Mouse (Mus musculus) stomach, embryonic 16.5 days (tissue): ENCODE results near the gene Gm28051. TPM values are rescaled to one million over a fixed set of nuclear protein-coding genes. Genes with fewer than 3 reads are reported as not detected.
A peak's percentile ranks its signal among the peaks of the same experiment; 100 is the strongest.

Experiments used
- ATAC-seq: fragments of 200-750 bp; cut with Nextera tagmentation; 2 replicates; pipeline ENCODE4 v1.8.0; 2017; ENCODE audit warnings: moderate number of reproducible peaks, moderate TSS enrichment; ENCODE audit not compliant: insufficient read depth, low FRiP score
- H3K27ac ChIP-seq: fragments of 300-500 bp; sonication (generic); 2 replicates; pipeline ENCODE4 v1.5.1; 2014; ENCODE audit warnings: low read length
- H3K27me3 ChIP-seq: fragments of 300-500 bp; sonication (generic); 2 replicates; pipeline ENCODE4 v1.6.1; 2014; ENCODE audit warnings: low read length, control low read depth, mixed read lengths; ENCODE audit not compliant: control insufficient read depth, insufficient read depth
- H3K36me3 ChIP-seq: fragments of 300-500 bp; sonication (generic); 2 replicates; pipeline ENCODE4 v1.6.1; 2014; ENCODE audit warnings: low read length; ENCODE audit not compliant: control insufficient read depth, insufficient read depth
- H3K4me1 ChIP-seq: fragments of 300-500 bp; sonication (generic); 2 replicates; pipeline ENCODE4 v1.6.1; 2014; ENCODE audit warnings: low read length, control low read depth, mixed read lengths; ENCODE audit not compliant: control insufficient read depth, insufficient read depth
- H3K4me2 ChIP-seq: fragments of 300-500 bp; sonication (generic); 2 replicates; pipeline ENCODE4 v1.6.1; 2014; ENCODE audit warnings: low read depth, low read length, mixed read lengths
- H3K4me3 ChIP-seq: fragments of 300-500 bp; sonication (generic); replicated peaks from 2 replicates; pipeline ENCODE4 v1.5.1; 2014; ENCODE audit warnings: mild to moderate bottlenecking, low read length
- H3K9ac ChIP-seq: fragments of 300-500 bp; sonication (generic); 2 replicates; pipeline ENCODE4 v1.6.1; 2014; ENCODE audit warnings: low read length
- H3K9me3 ChIP-seq: fragments of 300-500 bp; sonication (generic); replicated peaks from 2 replicates; pipeline ENCODE4 v1.6.1; 2016; ENCODE audit warnings: low read length, control low read depth; ENCODE audit not compliant: control insufficient read depth
- WGBS: fragments of 180-500 bp; shearing (Covaris S2); extraction: QIAGEN DNeasy Blood & Tissue Kit; methylation state at CpG from one replicate; pipeline ENCODE4 v1.1.7; 2014; 5-methylcytosine and 5-hydroxymethylcytosine counted together
- polyA plus RNA-seq: library from polyadenylated mRNA; unstranded; fragments of >200 nt; fragmentation: Nextera tagmentation; extraction: Ambion mirVana; gene quantifications from 2 replicates; pipeline ENCODE4 v1.2.1, GENCODE M21; 2015

The Gm28051 gene
- polyA plus RNA-seq, 1 experiment from 2014 or later: not detected

GRCm38 (mm10) chr12:102714654-102715395, 42.7 kb downstream of the Gm28051 start:
- Histone ChIP-seq H3K4me1 (no peaks in the 10 kb centered on the region), H3K36me3 (no peaks in the 10 kb centered on the region), H3K27me3 (no peaks in the 10 kb centered on the region), H3K4me2 (no peak overlapping the region), H3K9ac (no peak overlapping the region), H3K4me3 (no peak overlapping the region), H3K9me3 (no peaks in the 10 kb centered on the region), H3K27ac (no peak overlapping the region)
- ATAC-seq: no peak
- 74% methylated on average over 10 of the region's 10 CpGs for WGBS

- no peak overlapping the region for H3K9ac ChIP-seq
- ATAC-seq: no peak
- WGBS: 38% methylated on average over 2 of the region's 2 CpGs
Measured at GRCm38 (mm10) chr12:102714116-102714515, 43.4 kb downstream of the Gm28051 start.

GRCm38 (mm10) chr12:102713153-102713865, 44.3 kb downstream of the Gm28051 start:
- H3K4me2 ChIP-seq: no peak overlapping the region
- no peak overlapping the region for H3K4me3 ChIP-seq
- no peaks in the 10 kb centered on the region for H3K27me3 ChIP-seq
- WGBS: 65% methylated on average over 20 of the region's 20 CpGs
- no peaks in the 10 kb centered on the region for H3K4me1 ChIP-seq
- no peak overlapping the region for H3K27ac ChIP-seq
- no peaks in the 10 kb centered on the region for H3K9me3 ChIP-seq
- no peak overlapping the region for H3K9ac ChIP-seq
- no peak for ATAC-seq
- no peaks in the 10 kb centered on the region for H3K36me3 ChIP-seq

More at GRCm38 (mm10) chr12:102714116-102714515, 43.4 kb downstream of the Gm28051 start:
- H3K4me2 ChIP-seq: no peak overlapping the region
- H3K27ac ChIP-seq: no peak overlapping the region
- H3K27me3 ChIP-seq: no peaks in the 10 kb centered on the region
- no peaks in the 10 kb centered on the region for H3K36me3 ChIP-seq
- H3K4me1 ChIP-seq: no peaks in the 10 kb centered on the region
- no peaks in the 10 kb centered on the region for H3K9me3 ChIP-seq
- H3K4me3 ChIP-seq: no peak overlapping the region

- Histone ChIP-seq H3K27ac (no peak overlapping the region), H3K9ac (no peak overlapping the region), H3K9me3 (no peaks in the 10 kb centered on the region), H3K27me3 (no peaks in the 10 kb centered on the region), H3K4me2 (no peak overlapping the region), H3K4me1 (peaks cover under 1% of the 10 kb centered on the region), H3K36me3 (no peaks in the 10 kb centered on the region), H3K4me3 (no peak overlapping the region)
- WGBS: 66% methylated on average over 4 of the region's 4 CpGs
- no peak for ATAC-seq
Measured at GRCm38 (mm10) chr12:102710851-102711375, 46.7 kb downstream of the Gm28051 start.

- Histone ChIP-seq H3K4me1 (peaks cover 9% of the 10 kb centered on the region), H3K27ac (no peak overlapping the region), H3K4me2 (no peak overlapping the region), H3K9ac (no peak overlapping the region), H3K9me3 (no peaks in the 10 kb centered on the region), H3K4me3 (no peak overlapping the region), H3K36me3 (no peaks in the 10 kb centered on the region), H3K27me3 (no peaks in the 10 kb centered on the region)
- WGBS: 78% methylated on average over 5 of the region's 5 CpGs
- no peak for ATAC-seq
Measured at GRCm38 (mm10) chr12:102709896-102710295, 47.7 kb downstream of the Gm28051 start.

- Histone ChIP-seq H3K4me1 (peaks cover 18% of the 10 kb centered on the region), H3K27ac (peak overlapping the region; percentile 36; the same call in 1 of the 2 replicates)
Measured at GRCm38 (mm10) chr12:102708220-102708619, 49.3 kb downstream of the Gm28051 start.

GRCm38 (mm10) chr12:102706833-102707463, 50.6 kb downstream of the Gm28051 start:
- 88% methylated on average over 10 of the region's 10 CpGs for whole genome bisulfite sequencing
- ATAC-seq: no peak
- no peak overlapping the region for H3K27ac ChIP-seq

More at GRCm38 (mm10) chr12:102708220-102708619, 49.3 kb downstream of the Gm28051 start:
- WGBS: 68% methylated on average over 11 of the region's 11 CpGs
- Histone ChIP-seq H3K36me3 (no peaks in the 10 kb centered on the region), H3K9ac (peak overlapping the region; percentile 22; the same call in 1 of the 2 replicates), H3K27me3 (no peaks in the 10 kb centered on the region), H3K9me3 (no peaks in the 10 kb centered on the region), H3K4me3 (no peak overlapping the region), H3K4me2 (no peak overlapping the region)
- no peak for ATAC-seq

GRCm38 (mm10) chr12:102705906-102706640, 51.5 kb downstream of the Gm28051 start:
- no peak for ATAC-seq
- H3K4me2 ChIP-seq: peak overlapping the region; percentile 97
- no peaks in the 10 kb centered on the region for H3K36me3 ChIP-seq
- H3K9me3 ChIP-seq: no peaks in the 10 kb centered on the region
- no peak overlapping the region; the same call in 1 of the 2 replicates for H3K9ac ChIP-seq
- peaks cover 24% of the 10 kb centered on the region for H3K4me1 ChIP-seq
- no peak overlapping the region for H3K4me3 ChIP-seq
- 66% methylated on average over 6 of the region's 6 CpGs for WGBS
- H3K27ac ChIP-seq: no peak overlapping the region
- H3K27me3 ChIP-seq: no peaks in the 10 kb centered on the region

More at GRCm38 (mm10) chr12:102706833-102707463, 50.6 kb downstream of the Gm28051 start:
- Histone ChIP-seq H3K9ac (no peak overlapping the region), H3K4me3 (no peak overlapping the region), H3K9me3 (no peaks in the 10 kb centered on the region), H3K4me1 (peaks cover 24% of the 10 kb centered on the region), H3K36me3 (no peaks in the 10 kb centered on the region), H3K27me3 (no peaks in the 10 kb centered on the region), H3K4me2 (no peak overlapping the region)
